Mouse (Mus musculus) testis, adult 2 months (tissue): ENCODE measurements around the gene Mtcl1.

Source experiments
- CTCF ChIP-seq: fragments of 200-500 bp; IDR thresholded peaks from 2 replicates; pipeline ENCODE4 v1.5.1; 2012; ENCODE audit warnings: low read depth, mild to moderate bottlenecking, inconsistent platforms, low read length, moderate library complexity; ENCODE audit not compliant: control insufficient read depth, insufficient read depth, insufficient replicate concordance
- POLR2A ChIP-seq: fragments of 200-500 bp; IDR thresholded peaks from 2 replicates; pipeline ENCODE4 v1.6.1; 2012; ENCODE audit warnings: low read depth, mild to moderate bottlenecking, inconsistent platforms, low read length, moderate library complexity; ENCODE audit not compliant: control insufficient read depth

GRCm38 (mm10) chr17:66335568-66335967 lies 114.0 kb downstream of the Mtcl1 start:
- TF ChIP-seq POLR2A (no peak), CTCF (no peak)
